Mouse (Mus musculus) myocyte (in vitro differentiated cells): ENCODE data around the gene Mafg.

Experiments
- CEBPB ChIP-seq: IDR thresholded peaks from 2 replicates; pipeline ENCODE4 v1.6.1; 2011; ENCODE audit warnings: mild to moderate bottlenecking, moderate library complexity; ENCODE audit not compliant: poor library complexity, insufficient read depth, severe bottlenecking
- E2F4 ChIP-seq: IDR thresholded peaks from one replicate; pipeline ENCODE4 v1.6.1; 2011; ENCODE audit warnings: mild to moderate bottlenecking, control low read depth, moderate library complexity; ENCODE audit not compliant: insufficient read depth
- MAX ChIP-seq: IDR thresholded peaks from one replicate; pipeline ENCODE4 v1.6.1; 2011; ENCODE audit warnings: low read depth, mild to moderate bottlenecking, control low read depth
- MYOG ChIP-seq, 3 experiments: IDR thresholded peaks; one replicate each; pipeline ENCODE4 v1.6.1; 2011; ENCODE audit warnings: control low read depth in 2 of 3, low read depth in 2 of 3, mild to moderate bottlenecking in 2 of 3; ENCODE audit not compliant: insufficient read length in 2 of 3, control insufficient read depth in 1 of 3, insufficient read depth in 1 of 3
- POLR2A ChIP-seq: IDR thresholded peaks from one replicate; pipeline ENCODE4 v1.6.1; 2011; ENCODE audit warnings: low read depth, mild to moderate bottlenecking, control low read depth, moderate library complexity; ENCODE audit not compliant: insufficient read length
- REST ChIP-seq: IDR thresholded peaks from one replicate; pipeline ENCODE4 v1.6.1; 2011; ENCODE audit warnings: mild to moderate bottlenecking, control low read depth, moderate library complexity; ENCODE audit not compliant: insufficient read depth, insufficient read length
- SRF ChIP-seq: IDR thresholded peaks from one replicate; pipeline ENCODE4 v1.6.1; 2011; ENCODE audit warnings: low read depth; ENCODE audit not compliant: control insufficient read depth, insufficient read length
- TCF12 ChIP-seq: IDR thresholded peaks from one replicate; pipeline ENCODE4 v1.6.1; 2011; ENCODE audit warnings: mild to moderate bottlenecking, control low read depth; ENCODE audit not compliant: poor library complexity, insufficient read depth, severe bottlenecking
- TCF3 ChIP-seq: IDR thresholded peaks from one replicate; pipeline ENCODE4 v1.6.1; 2011; ENCODE audit warnings: low read depth, control low read depth; ENCODE audit not compliant: insufficient read length
- USF1 ChIP-seq: IDR thresholded peaks from one replicate; pipeline ENCODE4 v1.6.1; 2011; ENCODE audit warnings: low read depth, mild to moderate bottlenecking, control low read depth, moderate library complexity

DNA sequence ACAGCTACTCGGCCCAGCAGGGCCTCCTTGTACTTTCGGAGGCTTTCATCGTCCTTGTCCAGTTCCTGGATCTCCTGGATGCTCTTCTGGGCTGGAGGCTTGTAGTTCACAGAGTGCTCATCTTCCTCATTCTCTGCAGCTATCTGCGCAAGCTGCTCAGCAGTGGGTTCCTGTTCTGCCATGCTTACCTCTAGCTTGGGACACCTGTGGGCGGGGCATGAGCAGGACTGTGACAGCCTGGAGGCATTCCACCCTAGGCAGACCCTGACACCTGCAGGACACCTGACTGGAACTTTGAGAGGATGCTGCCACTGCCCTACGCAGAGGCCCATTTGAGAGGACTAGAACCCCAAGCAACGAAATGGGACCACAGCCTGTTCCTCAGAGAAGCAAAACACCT, 53.2 kb downstream of the Mafg start:
- TF ChIP-seq POLR2A: peak; percentile 4
- TF ChIP-seq TCF3: no peak
- TF ChIP-seq CEBPB: no peak
- TF ChIP-seq SRF: no peak
- no peak for TF ChIP-seq USF1
- TF ChIP-seq MAX: no peak
- TF ChIP-seq MYOG (IDR thresholded peaks at IDR 0.05; ENCODE audit: control insufficient read depth in 1 of 3, insufficient read depth in 1 of 3, insufficient read length in 2 of 3, low read depth in 2 of 3): no peak
- no peak for TF ChIP-seq E2F4
- no peak for TF ChIP-seq TCF12
- no peak for TF ChIP-seq REST
